Mouse (Mus musculus): ENCODE measurements around the gene Rab21. TPM values are rescaled to one million over a fixed set of nuclear protein-coding genes. Genes with fewer than 3 reads are reported as not detected.

Rab21 gene
- polyA plus RNA-seq, 1 experiment from 2014 or later, result 19.8 TPM

- Histone ChIP-seq H3K4me3 (ENCODE audit: low read depth, low read length) (no peak overlapping the region), H3K27ac (ENCODE audit: low read depth, low read length) (no peak overlapping the region), H3K27me3 (ENCODE audit: control insufficient read depth, insufficient read depth, low read length) (no peaks in the 10 kb centered on the region), H3K9ac (ENCODE audit: low read length) (no peak overlapping the region), H3K9me3 (ENCODE audit: control insufficient read depth, low read length) (no peaks in the 10 kb centered on the region), H3K36me3 (ENCODE audit: control insufficient read depth, insufficient read depth, low read length) (no peaks in the 10 kb centered on the region), H3K4me1 (ENCODE audit: control insufficient read depth, insufficient read depth, low read length) (no peaks in the 10 kb centered on the region), H3K4me2 (ENCODE audit: low read depth) (no peak overlapping the region)
- 92% methylated on average over 10 of the region's 10 CpGs for WGBS
- DNase-seq (ENCODE audit: low spot score) (no peak), ATAC-seq (ENCODE audit: insufficient read depth, low FRiP score, low TSS enrichment) (no peak)
These were observed 34.0 kb downstream of the Rab21 start for GRCm38 (mm10) chr10:115281381-115281780.

GRCm38 (mm10) chr10:115271649-115272048 lies 43.7 kb downstream of the Rab21 start:
- H3K4me2 ChIP-seq (ENCODE audit: low read depth), result no peak overlapping the region
- no peak overlapping the region for H3K4me3 ChIP-seq (ENCODE audit: low read depth, low read length)
- ATAC-seq (ENCODE audit: insufficient read depth, low FRiP score, low TSS enrichment) (no peak), DNase-seq (ENCODE audit: low spot score) (no peak)
- H3K36me3 ChIP-seq (ENCODE audit: control insufficient read depth, insufficient read depth, low read length), result no peaks in the 10 kb centered on the region
- no peak overlapping the region for H3K27ac ChIP-seq (ENCODE audit: low read depth, low read length)
- 63% methylated on average over 5 of the region's 5 CpGs for WGBS
- no peak overlapping the region for H3K9ac ChIP-seq (ENCODE audit: low read length)
- no peaks in the 10 kb centered on the region for H3K9me3 ChIP-seq (ENCODE audit: control insufficient read depth, low read length)
- no peaks in the 10 kb centered on the region for H3K4me1 ChIP-seq (ENCODE audit: control insufficient read depth, insufficient read depth, low read length)
- H3K27me3 ChIP-seq (ENCODE audit: control insufficient read depth, insufficient read depth, low read length), result no peaks in the 10 kb centered on the region

- Histone ChIP-seq H3K9me3 (ENCODE audit: control insufficient read depth, low read length) (no peaks in the 10 kb centered on the region), H3K27ac (ENCODE audit: low read depth, low read length) (no peak overlapping the region), H3K4me3 (ENCODE audit: low read depth, low read length) (no peak overlapping the region), H3K9ac (ENCODE audit: low read length) (no peak overlapping the region), H3K4me1 (ENCODE audit: control insufficient read depth, insufficient read depth, low read length) (no peaks in the 10 kb centered on the region), H3K4me2 (ENCODE audit: low read depth) (no peak overlapping the region), H3K36me3 (ENCODE audit: control insufficient read depth, insufficient read depth, low read length) (no peaks in the 10 kb centered on the region), H3K27me3 (ENCODE audit: control insufficient read depth, insufficient read depth, low read length) (no peaks in the 10 kb centered on the region)
- ATAC-seq (ENCODE audit: insufficient read depth, low FRiP score, low TSS enrichment), result no peak
- no peak for DNase-seq (ENCODE audit: low spot score)
- whole genome bisulfite sequencing, result 89% methylated on average over 12 of the region's 12 CpGs
These were observed 44.6 kb downstream of the Rab21 start for GRCm38 (mm10) chr10:115270612-115271390.

- no peak overlapping the region for H3K27ac ChIP-seq (ENCODE audit: low read depth, low read length)
- H3K4me1 ChIP-seq (ENCODE audit: control insufficient read depth, insufficient read depth, low read length), result no peaks in the 10 kb centered on the region
- no peak overlapping the region for H3K4me2 ChIP-seq (ENCODE audit: low read depth)
- WGBS, result 78% methylated on average over 5 of the region's 5 CpGs
- no peaks in the 10 kb centered on the region for H3K36me3 ChIP-seq (ENCODE audit: control insufficient read depth, insufficient read depth, low read length)
- ATAC-seq (ENCODE audit: insufficient read depth, low FRiP score, low TSS enrichment) (no peak), DNase-seq (ENCODE audit: low spot score) (no peak)
- no peaks in the 10 kb centered on the region for H3K27me3 ChIP-seq (ENCODE audit: control insufficient read depth, insufficient read depth, low read length)
- no peak overlapping the region for H3K9ac ChIP-seq (ENCODE audit: low read length)
- H3K9me3 ChIP-seq (ENCODE audit: control insufficient read depth, low read length), result no peaks in the 10 kb centered on the region
- H3K4me3 ChIP-seq (ENCODE audit: low read depth, low read length), result no peak overlapping the region
These were observed 52.4 kb downstream of the Rab21 start for GRCm38 (mm10) chr10:115262926-115263562.

- H3K4me3 ChIP-seq (ENCODE audit: low read depth, low read length), result no peak overlapping the region
- H3K27ac ChIP-seq (ENCODE audit: low read depth, low read length), result no peak overlapping the region
- 87% methylated on average over 2 of the region's 2 CpGs for WGBS
- DNase-seq (ENCODE audit: low spot score) (no peak), ATAC-seq (ENCODE audit: insufficient read depth, low FRiP score, low TSS enrichment) (no peak)
- no peaks in the 10 kb centered on the region for H3K27me3 ChIP-seq (ENCODE audit: control insufficient read depth, insufficient read depth, low read length)
- no peak overlapping the region for H3K9ac ChIP-seq (ENCODE audit: low read length)
- no peaks in the 10 kb centered on the region for H3K9me3 ChIP-seq (ENCODE audit: control insufficient read depth, low read length)
- H3K4me2 ChIP-seq (ENCODE audit: low read depth), result no peak overlapping the region
- H3K36me3 ChIP-seq (ENCODE audit: control insufficient read depth, insufficient read depth, low read length), result no peaks in the 10 kb centered on the region
- no peaks in the 10 kb centered on the region for H3K4me1 ChIP-seq (ENCODE audit: control insufficient read depth, insufficient read depth, low read length)
These were observed 53.1 kb downstream of the Rab21 start for GRCm38 (mm10) chr10:115262261-115262660.

- ATAC-seq (ENCODE audit: insufficient read depth, low FRiP score, low TSS enrichment) (no peak), DNase-seq (ENCODE audit: low spot score) (no peak)
- Histone ChIP-seq H3K4me3 (ENCODE audit: low read depth, low read length) (no peak overlapping the region), H3K4me1 (ENCODE audit: control insufficient read depth, insufficient read depth, low read length) (no peaks in the 10 kb centered on the region), H3K4me2 (ENCODE audit: low read depth) (no peak overlapping the region), H3K27ac (ENCODE audit: low read depth, low read length) (no peak overlapping the region), H3K9ac (ENCODE audit: low read length) (no peak overlapping the region), H3K9me3 (ENCODE audit: control insufficient read depth, low read length) (no peaks in the 10 kb centered on the region), H3K27me3 (ENCODE audit: control insufficient read depth, insufficient read depth, low read length) (no peaks in the 10 kb centered on the region), H3K36me3 (ENCODE audit: control insufficient read depth, insufficient read depth, low read length) (no peaks in the 10 kb centered on the region)
- WGBS, result 86% methylated on average over 3 of the region's 3 CpGs
These were observed 54.0 kb downstream of the Rab21 start for GRCm38 (mm10) chr10:115261428-115261827.

GRCm38 (mm10) chr10:115256162-115256561 lies 59.2 kb downstream of the Rab21 start:
- Histone ChIP-seq H3K9ac (ENCODE audit: low read length) (no peak overlapping the region), H3K4me3 (ENCODE audit: low read depth, low read length) (no peak overlapping the region), H3K9me3 (ENCODE audit: control insufficient read depth, low read length) (no peaks in the 10 kb centered on the region), H3K4me1 (ENCODE audit: control insufficient read depth, insufficient read depth, low read length) (no peaks in the 10 kb centered on the region), H3K27ac (ENCODE audit: low read depth, low read length) (no peak overlapping the region), H3K36me3 (ENCODE audit: control insufficient read depth, insufficient read depth, low read length) (no peaks in the 10 kb centered on the region), H3K27me3 (ENCODE audit: control insufficient read depth, insufficient read depth, low read length) (no peaks in the 10 kb centered on the region), H3K4me2 (ENCODE audit: low read depth) (no peak overlapping the region)
- WGBS, result 88% methylated on average over 5 of the region's 5 CpGs
- no peak for DNase-seq (ENCODE audit: low spot score)
- ATAC-seq (ENCODE audit: insufficient read depth, low FRiP score, low TSS enrichment), result no peak

- no peaks in the 10 kb centered on the region for H3K27me3 ChIP-seq (ENCODE audit: control insufficient read depth, insufficient read depth, low read length)
- no peak for ATAC-seq (ENCODE audit: insufficient read depth, low FRiP score, low TSS enrichment)
- no peak for DNase-seq (ENCODE audit: low spot score)
- H3K4me2 ChIP-seq (ENCODE audit: low read depth), result no peak overlapping the region
- H3K9me3 ChIP-seq (ENCODE audit: control insufficient read depth, low read length), result no peaks in the 10 kb centered on the region
- 75% methylated on average over 3 of the region's 3 CpGs for WGBS
- no peaks in the 10 kb centered on the region for H3K36me3 ChIP-seq (ENCODE audit: control insufficient read depth, insufficient read depth, low read length)
- peaks cover 3% of the 10 kb centered on the region; the same call in 1 of the 2 replicates for H3K4me1 ChIP-seq (ENCODE audit: control insufficient read depth, insufficient read depth, low read length)
- no peak overlapping the region for H3K27ac ChIP-seq (ENCODE audit: low read depth, low read length)
- H3K4me3 ChIP-seq (ENCODE audit: low read depth, low read length), result no peak overlapping the region
- H3K9ac ChIP-seq (ENCODE audit: low read length), result no peak overlapping the region
These were observed 61.9 kb downstream of the Rab21 start for GRCm38 (mm10) chr10:115253521-115253920.

- H3K9ac ChIP-seq (ENCODE audit: low read length), result peak overlapping the region; percentile 15
- no peak overlapping the region for H3K27ac ChIP-seq (ENCODE audit: low read depth, low read length)
- peaks cover 3% of the 10 kb centered on the region; the same call in 1 of the 2 replicates for H3K4me1 ChIP-seq (ENCODE audit: control insufficient read depth, insufficient read depth, low read length)
- H3K4me2 ChIP-seq (ENCODE audit: low read depth), result peak overlapping the region; percentile 62
- no peaks in the 10 kb centered on the region for H3K36me3 ChIP-seq (ENCODE audit: control insufficient read depth, insufficient read depth, low read length)
- H3K4me3 ChIP-seq (ENCODE audit: low read depth, low read length), result peak overlapping the region; percentile 83
- DNase-seq (ENCODE audit: low spot score), result peak; percentile 23
- no peak for ATAC-seq (ENCODE audit: insufficient read depth, low FRiP score, low TSS enrichment)
- H3K9me3 ChIP-seq (ENCODE audit: control insufficient read depth, low read length), result no peaks in the 10 kb centered on the region
- H3K27me3 ChIP-seq (ENCODE audit: control insufficient read depth, insufficient read depth, low read length), result no peaks in the 10 kb centered on the region
- 17% methylated on average over 10 of the region's 10 CpGs for WGBS
These were observed 63.1 kb downstream of the Rab21 start for GRCm38 (mm10) chr10:115252321-115252757.
